Mouse (Mus musculus) ES-Bruce4 (cell line): ENCODE measurements at regions not wholly inside any gene's neighbourhood (a gene's known extent, or its start where the extent isn't known, plus 50 kb on each side); places are given as distances from the start of the nearest gene placed in this dataset.

ENCODE experiments used
- H3K27ac ChIP-seq: 2 replicates; pipeline ENCODE4 v1.5.1; 2012; ENCODE audit warnings: low read length, inconsistent platforms; ENCODE audit not compliant: insufficient read depth
- H3K27me3 ChIP-seq: 2 replicates; pipeline ENCODE4 v1.6.1; 2012; ENCODE audit warnings: mild to moderate bottlenecking, low read length, inconsistent platforms; ENCODE audit not compliant: control insufficient read depth, poor library complexity, insufficient read depth, severe bottlenecking
- H3K36me3 ChIP-seq: 2 replicates; pipeline ENCODE4 v1.6.1; 2012; ENCODE audit warnings: inconsistent platforms, mild to moderate bottlenecking, low read length, moderate library complexity; ENCODE audit not compliant: control insufficient read depth, poor library complexity, insufficient read depth, severe bottlenecking
- H3K4me1 ChIP-seq: one replicate; pipeline ENCODE4 v1.8.1; 2011; ENCODE audit warnings: low read length; ENCODE audit not compliant: control insufficient read depth, insufficient read depth
- H3K4me3 ChIP-seq: 2 replicates; pipeline ENCODE4 v1.5.1; 2011; ENCODE audit warnings: low read depth, mild to moderate bottlenecking, low read length
- H3K9ac ChIP-seq: 2 replicates; pipeline ENCODE4 v1.6.1; 2012; ENCODE audit warnings: low read depth, mild to moderate bottlenecking, inconsistent platforms; ENCODE audit not compliant: poor library complexity, severe bottlenecking
- H3K9me3 ChIP-seq: replicated peaks from 2 replicates; pipeline ENCODE4 v1.6.1; 2012; ENCODE audit warnings: mild to moderate bottlenecking, low read length, inconsistent platforms; ENCODE audit not compliant: control insufficient read depth, poor library complexity, insufficient read depth, severe bottlenecking
- CTCF ChIP-seq: IDR thresholded peaks from one replicate; pipeline ENCODE4 v1.8.1; 2011; ENCODE audit warnings: low read depth, low read length
- POLR2A ChIP-seq: IDR thresholded peaks from one replicate; pipeline ENCODE4 v1.8.1; 2011; ENCODE audit warnings: low read length; ENCODE audit not compliant: insufficient read depth

GRCm38 (mm10) chr8:93755981-93756380 lies 53.8 kb upstream of the Gnao1 start:
- H3K27me3 ChIP-seq: no peaks in the 10 kb centered on the region; the same call in 1 of the 2 replicates
- TF ChIP-seq CTCF: no peak
- no peak for TF ChIP-seq POLR2A
- no peaks in the 10 kb centered on the region for H3K36me3 ChIP-seq
- H3K9me3 ChIP-seq: no peaks in the 10 kb centered on the region
- H3K4me1 ChIP-seq: no peaks in the 10 kb centered on the region
- no peak overlapping the region for H3K27ac ChIP-seq
- H3K4me3 ChIP-seq: no peak overlapping the region
- H3K9ac ChIP-seq: no peak overlapping the region
